Mouse (Mus musculus) kidney, postnatal 0 days (tissue): ENCODE measurements around the gene Insc. TPM values are rescaled to one million over a fixed set of nuclear protein-coding genes. Genes with fewer than 3 reads are reported as not detected.
A peak's percentile ranks its signal among the peaks of the same experiment; 100 is the strongest.
"Not testable (repeated sequence)": the region's sequence is repeated elsewhere in the genome, so short reads cannot be mapped to it uniquely, and the experiment has no call there.

Experiments
- ATAC-seq: fragments of 200-750 bp; cut with Nextera tagmentation; replicated peaks from 2 replicates; pipeline ENCODE4 v1.8.0; 2017; ENCODE audit warnings: low read depth, moderate number of reproducible peaks, moderate TSS enrichment, moderate library complexity; ENCODE audit not compliant: low FRiP score
- DNase-seq: peaks from one replicate; pipeline ENCODE4 v3.0.0-alpha.2; 2016; ENCODE audit warnings: low spot score
- H3K27ac ChIP-seq: fragments of 300-500 bp; sonication (generic); 2 replicates; pipeline ENCODE4 v1.5.1; 2014; ENCODE audit warnings: mild to moderate bottlenecking
- H3K27me3 ChIP-seq: fragments of 300-500 bp; sonication (generic); 2 replicates; pipeline ENCODE4 v1.6.1; 2014; ENCODE audit warnings: low read length, mixed read lengths; ENCODE audit not compliant: insufficient read depth
- H3K36me3 ChIP-seq: fragments of 300-500 bp; sonication (generic); 2 replicates; pipeline ENCODE4 v1.6.1; 2014; ENCODE audit warnings: low read length, mixed read lengths; ENCODE audit not compliant: insufficient read depth
- H3K4me1 ChIP-seq: fragments of 300-500 bp; sonication (generic); replicated peaks from 2 replicates; pipeline ENCODE4 v1.6.1; 2014; ENCODE audit warnings: antibody characterized with exemption, low read length, mixed read lengths; ENCODE audit not compliant: insufficient read depth
- H3K4me2 ChIP-seq: fragments of 300-500 bp; sonication (generic); 2 replicates; pipeline ENCODE4 v1.6.1; 2014; ENCODE audit warnings: mild to moderate bottlenecking, low read length, moderate library complexity, mixed read lengths
- H3K4me3 ChIP-seq: fragments of 300-500 bp; sonication (generic); replicated peaks from 2 replicates; pipeline ENCODE4 v1.5.1; 2014; ENCODE audit warnings: low read depth, low read length
- H3K9ac ChIP-seq: fragments of 300-500 bp; sonication (generic); 2 replicates; pipeline ENCODE4 v1.6.1; 2014; ENCODE audit warnings: low read depth, low read length
- H3K9me3 ChIP-seq: fragments of 300-500 bp; sonication (generic); replicated peaks from 2 replicates; pipeline ENCODE4 v1.6.1; 2016; ENCODE audit warnings: low read length, inconsistent platforms, mixed read lengths
- CTCF ChIP-seq: IDR thresholded peaks from 2 replicates; pipeline ENCODE4 v1.5.1; 2016; ENCODE audit warnings: antibody characterized with exemption, low read depth, mild to moderate bottlenecking, moderate library complexity
- WGBS: fragments of 180-500 bp; shearing (Covaris S2); extraction: QIAGEN DNeasy Blood & Tissue Kit; methylation state at CpG from one replicate; pipeline ENCODE4 v1.1.7; 2014; 5-methylcytosine and 5-hydroxymethylcytosine counted together
- polyA plus RNA-seq: library from polyadenylated mRNA; unstranded; fragments of >200 nt; fragmentation: Nextera tagmentation; extraction: Ambion mirVana; gene quantifications from 2 replicates; pipeline ENCODE4 v1.2.1, GENCODE M21; 2015

Gene Insc
- polyA plus RNA-seq, 1 experiment from 2014 or later: 3.5 TPM

- DNase-seq: peak; percentile 64
- peak; percentile 67 for TF ChIP-seq CTCF
- Histone ChIP-seq H3K27ac (no peak overlapping the region), H3K27me3 (peaks cover 18% of the 10 kb centered on the region), H3K4me2 (peak overlapping the region; percentile 40), H3K36me3 (no peaks in the 10 kb centered on the region), H3K4me3 (peak overlapping the region; percentile 7; the same call in 1 of the 2 replicates), H3K4me1 (no peaks in the 10 kb centered on the region), H3K9ac (no peak overlapping the region), H3K9me3 (no peaks in the 10 kb centered on the region)
- no peak for ATAC-seq
- 5% methylated on average over 17 of the region's 17 CpGs for WGBS
Measured at GRCm38 (mm10) chr7:114719381-114720131, 23.9 kb upstream of the Insc start.

- DNase-seq: not testable (repeated sequence)
- WGBS: 68% methylated on average over 4 of the region's 4 CpGs
- TF ChIP-seq CTCF: peak; percentile 55; the same call in 1 of the 2 replicates
Measured at GRCm38 (mm10) chr7:114729696-114730095, 13.8 kb upstream of the Insc start.

GRCm38 (mm10) chr7:114731175-114731574, 12.3 kb upstream of the Insc start:
- Histone ChIP-seq H3K9me3 (no peaks in the 10 kb centered on the region), H3K4me1 (no peaks in the 10 kb centered on the region), H3K4me3 (no peak overlapping the region), H3K9ac (no peak overlapping the region), H3K27ac (no peak overlapping the region), H3K4me2 (no peak overlapping the region), H3K36me3 (no peaks in the 10 kb centered on the region), H3K27me3 (no peaks in the 10 kb centered on the region)
- no peak for TF ChIP-seq CTCF
- 70% methylated on average over 6 of the region's 6 CpGs for WGBS
- DNase-seq (no peak), ATAC-seq (no peak)

More at GRCm38 (mm10) chr7:114729696-114730095, 13.8 kb upstream of the Insc start:
- H3K27ac ChIP-seq, H3K4me2 ChIP-seq, H3K4me1 ChIP-seq, ATAC-seq, H3K9me3 ChIP-seq, H3K4me3 ChIP-seq, H3K36me3 ChIP-seq, H3K27me3 ChIP-seq, H3K9ac ChIP-seq: not testable (repeated sequence)

GRCm38 (mm10) chr7:114731700-114732099, 11.8 kb upstream of the Insc start:
- not testable (repeated sequence) for DNase-seq, H3K4me3 ChIP-seq, H3K27me3 ChIP-seq, H3K9me3 ChIP-seq, H3K9ac ChIP-seq, ATAC-seq, H3K27ac ChIP-seq, H3K4me1 ChIP-seq, H3K36me3 ChIP-seq, H3K4me2 ChIP-seq
- WGBS: 53% methylated on average over 4 of the region's 4 CpGs
- peak; percentile 60 for TF ChIP-seq CTCF

- Histone ChIP-seq H3K4me2 (no peak overlapping the region), H3K9me3 (no peaks in the 10 kb centered on the region), H3K27me3 (no peaks in the 10 kb centered on the region), H3K4me3 (no peak overlapping the region), H3K9ac (no peak overlapping the region), H3K36me3 (no peaks in the 10 kb centered on the region), H3K4me1 (no peaks in the 10 kb centered on the region), H3K27ac (no peak overlapping the region)
- 87% methylated on average over 5 of the region's 5 CpGs for WGBS
- DNase-seq (no peak), ATAC-seq (no peak)
- TF ChIP-seq CTCF: no peak
Measured at GRCm38 (mm10) chr7:114736256-114736655, 7.2 kb upstream of the Insc start.

- Histone ChIP-seq H3K4me2 (no peak overlapping the region), H3K9me3 (no peaks in the 10 kb centered on the region), H3K27ac (no peak overlapping the region), H3K4me1 (no peaks in the 10 kb centered on the region), H3K4me3 (no peak overlapping the region), H3K36me3 (no peaks in the 10 kb centered on the region), H3K27me3 (no peaks in the 10 kb centered on the region), H3K9ac (no peak overlapping the region)
- no peak for ATAC-seq
- no peak for DNase-seq
- no peak for TF ChIP-seq CTCF
Measured at GRCm38 (mm10) chr7:114738166-114738565, 5.3 kb upstream of the Insc start.
